Mouse (Mus musculus): Measurements from ENCODE around the gene Flrt1.
"Not testable (repeated sequence)": the region's sequence is repeated elsewhere in the genome, so short reads cannot be mapped to it uniquely, and the experiment has no call there.

The Flrt1 gene

GRCm38 (mm10) chr19:7067344-7068050, 38.0 kb downstream of the Flrt1 start:
- DNase-seq: peak; percentile 38

- DNase-seq: no peak
Measured at GRCm38 (mm10) chr19:7066828-7067342, 38.6 kb downstream of the Flrt1 start.

GRCm38 (mm10) chr19:7066034-7066827, 39.3 kb downstream of the Flrt1 start:
- peak; percentile 82 for DNase-seq

GRCm38 (mm10) chr19:7064571-7064970, 41.0 kb downstream of the Flrt1 start:
- peak; percentile 87 for DNase-seq

DNA sequence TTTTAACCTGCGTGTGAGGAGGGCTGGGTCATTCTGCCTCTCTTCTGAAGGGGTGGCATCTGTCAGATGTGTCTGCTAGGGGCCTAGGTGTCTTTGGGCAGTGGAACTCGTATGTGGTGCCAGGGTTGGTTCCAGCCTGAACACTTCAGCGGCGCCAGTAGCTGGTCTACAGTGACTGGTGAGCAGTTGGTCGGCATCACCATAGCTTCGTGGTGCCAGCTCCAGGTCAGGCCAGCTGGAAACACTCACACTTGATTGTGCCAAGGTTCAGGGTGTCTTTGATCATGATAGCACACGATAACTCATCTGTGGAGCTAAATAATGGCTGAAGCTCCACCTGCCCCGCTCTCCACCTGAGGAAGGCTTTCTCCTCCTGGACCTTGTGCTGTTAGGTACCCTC, 42.6 kb downstream of the Flrt1 start:
- DNase-seq: no peak

- no peak for DNase-seq
Measured at GRCm38 (mm10) chr19:7062110-7062509, 43.4 kb downstream of the Flrt1 start.

DNA sequence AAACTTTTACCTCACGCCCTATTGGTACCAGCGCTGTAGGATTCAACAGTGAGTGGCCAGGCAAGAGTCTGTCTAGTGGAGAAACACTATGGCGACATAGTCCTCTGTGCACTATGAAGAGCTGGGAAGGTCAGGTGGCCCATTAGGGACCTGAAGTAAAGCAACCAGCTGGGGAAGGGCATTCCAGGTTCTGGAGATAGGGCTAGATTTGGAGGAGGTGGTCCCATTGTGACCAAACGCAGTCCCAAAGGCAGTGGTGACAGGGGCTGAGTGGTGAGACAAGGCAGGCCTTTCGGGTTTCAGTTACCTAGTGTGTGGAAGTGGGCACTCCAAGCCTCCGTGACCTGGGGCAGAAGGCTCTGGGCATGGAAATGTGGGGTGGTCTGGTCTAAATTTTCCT, 47.0 kb downstream of the Flrt1 start:
- DNase-seq: no peak

DNA sequence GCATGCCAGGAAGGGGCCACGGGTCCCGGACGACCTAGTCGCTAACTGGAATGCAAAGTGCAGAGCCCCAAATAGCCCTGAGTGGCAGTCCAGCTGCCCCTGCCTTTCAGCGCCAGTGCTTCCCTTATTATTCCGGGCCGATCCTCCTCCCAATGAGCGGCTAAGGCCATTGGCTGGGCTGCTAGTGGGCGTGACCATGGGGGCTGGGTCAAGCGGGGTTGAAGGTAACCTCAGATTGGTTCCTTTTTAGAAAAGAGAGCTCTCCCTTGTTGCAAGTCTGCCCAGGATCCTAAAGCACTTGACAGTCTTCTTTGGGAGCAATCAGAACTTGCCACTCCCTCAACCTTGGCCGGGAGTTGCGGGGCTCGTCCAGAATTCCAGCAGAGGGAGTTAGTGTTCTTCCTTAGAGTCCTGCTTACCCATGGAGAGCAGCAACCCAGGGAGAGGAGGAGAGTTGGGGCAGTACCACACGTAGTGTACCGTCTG, 47.8 kb downstream of the Flrt1 start:
- DNase-seq: peak; percentile 59

DNA sequence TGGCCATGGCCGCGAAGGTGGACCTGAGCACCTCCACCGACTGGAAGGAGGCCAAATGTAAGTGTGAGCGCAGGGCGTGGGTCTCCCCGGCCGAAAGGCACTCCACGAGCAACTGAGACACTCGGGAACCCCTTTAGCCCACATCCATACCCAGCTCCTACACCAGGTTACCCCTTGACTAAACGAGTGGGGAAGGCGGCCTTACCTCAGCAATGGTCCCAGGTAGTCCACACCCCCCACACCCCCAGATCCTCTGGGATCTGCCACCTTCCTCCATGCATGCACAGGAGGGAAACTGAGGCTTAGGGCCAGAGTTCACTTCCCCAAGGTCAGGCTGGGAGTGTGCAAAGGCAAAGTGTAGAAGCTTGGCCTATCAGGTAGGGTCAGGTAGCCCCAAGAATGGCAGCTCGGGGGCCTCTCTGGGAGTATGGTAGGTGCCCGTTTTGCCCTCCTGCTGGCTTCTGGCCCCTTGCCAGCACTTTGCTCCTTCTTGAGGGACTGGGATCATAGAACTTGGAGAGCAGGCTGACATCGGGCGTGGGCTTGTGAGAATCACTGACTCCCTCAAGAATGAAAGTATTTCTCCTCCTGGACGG, 48.3 kb downstream of the Flrt1 start:
- no peak for DNase-seq

GRCm38 (mm10) chr19:7056248-7057087, 49.1 kb downstream of the Flrt1 start, which contains the start of gene Macrod1:
Gene Macrod1, plus strand, starts transcription at chr19:7056810.
- peak; percentile 77 for DNase-seq

DNA sequence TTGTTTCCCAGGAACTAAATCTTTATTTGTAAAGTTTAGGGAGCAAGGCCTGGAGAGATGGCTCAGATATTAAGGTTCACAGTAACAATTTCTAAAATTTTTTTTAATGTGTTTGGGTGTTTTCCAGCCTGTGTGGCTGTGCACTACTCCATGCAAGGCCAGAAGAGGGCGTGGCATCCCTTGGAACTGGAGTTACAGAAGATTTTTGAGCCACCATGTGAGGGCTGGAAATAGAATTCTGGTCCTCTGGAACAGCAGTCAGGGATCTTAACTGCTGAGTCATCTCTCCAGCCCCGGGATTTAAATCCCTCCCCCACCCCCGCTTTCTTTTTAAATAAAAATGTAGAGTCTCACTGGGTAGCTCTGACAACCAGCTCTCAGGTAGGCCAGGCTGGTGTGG, 50.4 kb downstream of the Flrt1 start:
- no peak for DNase-seq

DNA sequence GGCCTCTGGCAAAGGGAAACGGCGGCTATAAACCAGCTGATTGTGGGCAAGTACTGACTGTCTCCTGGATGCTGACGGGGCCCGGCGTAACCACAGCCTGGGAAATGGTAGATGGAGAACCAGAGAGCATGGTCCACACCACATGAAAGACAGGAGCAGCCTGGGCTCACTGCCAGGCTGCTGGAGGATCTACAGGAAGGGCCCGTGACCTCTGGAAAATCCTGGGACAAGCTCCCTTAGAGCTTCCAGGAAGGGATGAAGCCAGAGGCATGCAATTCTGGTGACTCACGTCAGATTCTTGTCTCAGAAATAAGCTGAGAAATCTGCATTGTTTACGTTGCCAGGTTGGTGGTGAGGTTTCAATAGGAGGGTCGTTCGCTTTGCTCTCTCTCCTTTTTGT, 50.8 kb downstream of the Flrt1 start:
- no peak for DNase-seq

DNA sequence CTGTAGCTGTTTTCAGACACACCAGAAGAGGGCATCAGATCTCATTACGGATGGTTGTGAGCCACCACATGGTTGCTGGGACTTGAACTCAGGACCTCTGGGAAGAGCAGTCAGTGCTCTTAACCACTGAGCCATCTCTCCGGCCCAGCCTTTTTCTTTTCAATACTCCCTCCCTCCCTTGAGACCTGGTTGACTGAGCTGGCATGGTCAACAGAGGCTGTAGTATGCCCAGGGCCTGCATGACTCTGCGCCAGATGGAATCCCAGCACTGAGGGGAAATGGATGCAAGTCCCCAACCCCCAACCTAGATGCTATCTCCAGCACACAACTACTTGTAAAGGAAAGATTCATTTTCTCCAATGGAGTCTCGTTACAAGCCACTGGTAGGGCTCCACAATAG, 52.1 kb downstream of the Flrt1 start:
- not testable (repeated sequence) for DNase-seq

- no peak for DNase-seq
Measured at GRCm38 (mm10) chr19:7044706-7045105, 60.8 kb downstream of the Flrt1 start.

DNA sequence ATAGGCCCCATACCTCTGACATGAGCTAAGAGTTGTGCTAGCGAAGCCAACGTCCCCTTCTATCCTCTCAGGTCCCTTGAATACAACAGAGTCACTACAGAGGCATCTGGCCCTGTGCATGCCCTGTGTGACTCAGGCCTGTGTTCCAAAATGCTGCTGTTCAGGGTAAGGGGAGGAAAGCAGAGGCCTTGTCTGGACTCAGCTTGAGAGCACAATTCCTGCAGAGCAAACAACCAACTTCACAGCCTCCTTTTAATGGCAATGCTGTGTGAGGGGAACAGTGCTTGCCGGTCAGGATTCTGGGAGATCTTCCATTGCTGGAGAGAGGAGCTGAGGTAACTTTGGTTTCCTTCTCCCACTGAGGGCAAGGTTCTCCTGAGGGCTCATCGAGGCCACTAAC, 61.2 kb downstream of the Flrt1 start:
- DNase-seq: no peak
